Mouse (Mus musculus) small intestine, adult 2 months (tissue): Measurements from ENCODE around the gene Bex4.

Experiments
- CTCF ChIP-seq: fragments of 200-500 bp; IDR thresholded peaks from 2 replicates; pipeline ENCODE4 v1.5.1; 2012; ENCODE audit warnings: low read depth, mild to moderate bottlenecking, control low read depth, inconsistent platforms, low read length, moderate library complexity, mixed read lengths; ENCODE audit not compliant: insufficient replicate concordance, insufficient read length; ENCODE audit errors: extremely low read depth
- POLR2A ChIP-seq: fragments of 200-500 bp; IDR thresholded peaks from 2 replicates; pipeline ENCODE4 v1.6.1; 2012; ENCODE audit warnings: low read depth, mild to moderate bottlenecking, control low read depth, inconsistent platforms, low read length, moderate library complexity

DNA sequence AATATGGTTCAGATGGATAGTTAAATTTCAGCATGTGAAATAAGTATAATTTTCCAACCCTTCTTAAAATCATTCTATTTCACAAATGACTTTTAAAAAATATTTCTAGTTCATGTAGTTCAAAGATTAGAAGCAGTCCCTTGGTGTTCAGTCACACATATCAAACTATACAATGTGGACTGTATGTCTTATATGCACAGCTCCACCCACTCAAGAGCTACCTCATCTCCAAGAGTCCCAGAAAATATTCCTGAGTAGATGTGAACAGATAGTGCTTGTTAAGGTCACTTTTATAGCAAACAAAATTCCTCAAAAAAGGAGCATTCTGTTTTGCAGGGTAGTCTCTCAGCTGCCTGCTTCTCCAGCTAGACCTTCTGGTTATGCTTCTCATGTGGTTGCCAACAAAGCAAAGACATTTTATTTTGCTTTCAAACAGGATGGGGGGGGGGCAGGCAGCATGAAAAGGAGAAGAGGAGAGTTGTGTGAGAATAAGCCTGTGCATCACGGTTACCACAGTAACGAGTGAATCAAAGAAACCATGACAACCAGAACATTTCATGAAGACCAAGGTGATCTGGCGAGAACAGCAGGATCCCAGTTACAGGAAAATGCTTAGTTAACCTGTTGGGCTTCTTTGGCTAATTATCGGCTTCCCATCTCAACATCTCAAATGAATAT, 34.6 kb upstream of the Bex4 start:
- no peak for TF ChIP-seq POLR2A
- no peak for TF ChIP-seq CTCF
